Mouse (Mus musculus): ENCODE data around the gene Snx10. TPM values are rescaled to one million over a fixed set of nuclear protein-coding genes. Genes with fewer than 3 reads are reported as not detected.

The Snx10 gene
- polyA plus RNA-seq, 1 experiment from 2014 or later: 55.2 TPM

DNA sequence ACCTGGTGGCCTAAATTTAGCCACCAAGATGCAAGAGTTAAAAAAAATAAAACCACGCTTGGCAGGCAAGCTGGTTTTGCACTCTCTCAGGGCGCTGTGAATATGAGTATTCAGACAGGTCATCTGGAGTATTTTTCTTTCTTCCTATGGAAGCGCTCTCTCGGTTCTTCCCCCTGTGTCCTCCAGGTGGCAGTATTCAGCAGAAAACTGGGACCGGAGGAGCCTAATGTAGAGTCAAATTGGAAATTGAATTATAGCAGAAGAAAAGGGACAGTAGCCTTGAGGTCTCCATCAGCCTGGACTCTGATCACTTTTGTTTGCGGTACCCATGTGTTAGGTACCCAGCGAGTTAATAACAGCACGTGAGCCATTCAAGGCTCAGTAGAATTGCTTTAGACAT lies 62.3 kb downstream of the Snx10 start:
- no peak overlapping the region for H3K27ac ChIP-seq (replicated peaks; ENCODE audit: low read depth, low read length)

DNA sequence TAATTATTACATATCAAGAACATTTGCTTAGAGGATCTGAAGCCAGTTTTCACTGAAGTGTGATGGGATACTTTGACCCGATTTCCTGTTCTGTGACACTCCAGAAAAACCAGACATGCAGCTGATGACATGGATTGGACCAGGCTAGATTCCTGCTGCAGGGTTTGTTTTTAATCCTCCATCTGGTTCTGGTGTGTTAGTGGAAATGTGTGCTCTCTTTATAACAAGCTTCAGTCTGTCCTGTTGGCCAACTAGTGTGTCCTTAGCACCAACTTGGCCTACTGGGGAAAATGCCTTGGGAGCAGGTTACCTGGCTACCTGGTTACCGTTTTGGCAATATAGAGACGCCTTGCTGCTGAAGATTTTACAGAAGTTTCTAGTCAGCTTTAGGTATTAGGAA lies 63.6 kb downstream of the Snx10 start:
- H3K4me3 ChIP-seq (replicated peaks; ENCODE audit: low read depth, low read length): no peak overlapping the region
- H3K9ac ChIP-seq (replicated peaks; ENCODE audit: low read length): no peak overlapping the region
- ATAC-seq (ENCODE audit: low FRiP score, low TSS enrichment): no peak
- no peak for DNase-seq
- H3K27me3 ChIP-seq (ENCODE audit: control insufficient read depth, insufficient read depth, low read length): no peaks in the 10 kb centered on the region
- no peak overlapping the region for H3K4me2 ChIP-seq (ENCODE audit: low read length)
- 98% methylated on average over 3 of the region's 3 CpGs for WGBS
- peaks cover 3% of the 10 kb centered on the region; the same call in 1 of the 2 replicates for H3K36me3 ChIP-seq (ENCODE audit: control insufficient read depth, insufficient read depth, low read length)
- no peaks in the 10 kb centered on the region for H3K9me3 ChIP-seq (ENCODE audit: control insufficient read depth, low read length)
- H3K27ac ChIP-seq (replicated peaks; ENCODE audit: low read depth, low read length): no peak overlapping the region
- peaks cover 26% of the 10 kb centered on the region; the same call in 1 of the 2 replicates for H3K4me1 ChIP-seq (ENCODE audit: control insufficient read depth, insufficient read depth, low read length)

More for the DNA sequence above, 62.3 kb downstream of the Snx10 start:
- H3K4me1 ChIP-seq (ENCODE audit: control insufficient read depth, insufficient read depth, low read length): peaks cover 19% of the 10 kb centered on the region; the same call in 1 of the 2 replicates
- no peak overlapping the region for H3K4me3 ChIP-seq (replicated peaks; ENCODE audit: low read depth, low read length)
- 27% methylated on average over 8 of the region's 8 CpGs for WGBS
- H3K4me2 ChIP-seq (ENCODE audit: low read length): no peak overlapping the region
- ATAC-seq (ENCODE audit: low FRiP score, low TSS enrichment) (peak; percentile 63), DNase-seq (peak; percentile 92)
- no peaks in the 10 kb centered on the region for H3K9me3 ChIP-seq (ENCODE audit: control insufficient read depth, low read length)
- H3K27me3 ChIP-seq (ENCODE audit: control insufficient read depth, insufficient read depth, low read length): no peaks in the 10 kb centered on the region
- H3K36me3 ChIP-seq (ENCODE audit: control insufficient read depth, insufficient read depth, low read length): peaks cover 3% of the 10 kb centered on the region; the same call in 1 of the 2 replicates
- H3K9ac ChIP-seq (replicated peaks; ENCODE audit: low read length): no peak overlapping the region

DNA sequence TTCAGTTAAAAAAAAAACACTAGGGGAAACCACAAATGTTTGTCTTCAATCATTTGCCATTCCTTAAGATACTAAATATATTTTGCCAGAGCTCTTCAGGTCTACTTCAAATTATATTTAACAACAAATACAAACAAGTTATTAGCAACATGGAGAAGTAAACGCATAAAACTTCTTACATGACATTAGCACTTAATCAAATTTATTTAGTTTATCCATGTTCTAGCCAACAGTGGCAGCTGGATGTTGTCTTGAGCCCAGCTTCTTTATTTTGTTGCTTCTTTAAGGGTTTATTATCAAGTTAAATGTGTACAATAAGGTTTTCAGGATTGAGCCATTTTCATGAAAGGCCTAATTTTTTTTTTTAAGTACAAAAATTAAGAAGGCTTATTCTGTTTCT lies 67.6 kb downstream of the Snx10 start:
- 89% methylated on average over 1 of the region's 1 CpGs for WGBS
- DNase-seq (no peak), ATAC-seq (ENCODE audit: low FRiP score, low TSS enrichment) (no peak)
- Histone ChIP-seq H3K9me3 (ENCODE audit: control insufficient read depth, low read length) (no peaks in the 10 kb centered on the region), H3K27me3 (ENCODE audit: control insufficient read depth, insufficient read depth, low read length) (no peaks in the 10 kb centered on the region), H3K4me3 (replicated peaks; ENCODE audit: low read depth, low read length) (peak overlapping the region; percentile 39; the same call in 1 of the 2 replicates), H3K36me3 (ENCODE audit: control insufficient read depth, insufficient read depth, low read length) (no peaks in the 10 kb centered on the region), H3K27ac (replicated peaks; ENCODE audit: low read depth, low read length) (peak overlapping the region; percentile 99), H3K4me1 (ENCODE audit: control insufficient read depth, insufficient read depth, low read length) (peaks cover 54% of the 10 kb centered on the region), H3K4me2 (ENCODE audit: low read length) (peak overlapping the region; percentile 76), H3K9ac (replicated peaks; ENCODE audit: low read length) (peak overlapping the region; percentile 69; the same call in 1 of the 2 replicates)

DNA sequence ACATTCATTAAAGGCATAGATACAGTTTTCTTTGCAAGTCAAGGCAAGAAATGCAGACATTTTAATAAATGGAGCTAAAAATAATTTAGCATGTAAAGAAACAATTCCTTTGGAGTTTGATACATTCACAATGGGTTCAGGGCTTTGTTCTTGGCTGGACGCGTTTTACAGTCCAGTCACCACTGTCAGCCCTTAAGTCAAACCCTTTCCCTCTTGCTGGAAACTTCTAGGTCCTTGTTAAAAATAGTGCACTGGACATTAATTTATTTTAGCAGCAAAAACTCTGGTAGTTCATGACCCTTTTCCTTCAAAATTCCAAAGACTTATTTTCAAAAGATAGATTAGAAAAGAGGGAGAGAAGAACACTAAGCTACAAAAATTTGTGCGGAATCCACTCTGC lies 68.1 kb downstream of the Snx10 start:
- Histone ChIP-seq H3K27ac (replicated peaks; ENCODE audit: low read depth, low read length) (peak overlapping the region; percentile 99), H3K4me3 (replicated peaks; ENCODE audit: low read depth, low read length) (peak overlapping the region; percentile 39), H3K36me3 (ENCODE audit: control insufficient read depth, insufficient read depth, low read length) (no peaks in the 10 kb centered on the region), H3K9ac (replicated peaks; ENCODE audit: low read length) (peak overlapping the region; percentile 69), H3K4me1 (ENCODE audit: control insufficient read depth, insufficient read depth, low read length) (peaks cover 55% of the 10 kb centered on the region), H3K4me2 (ENCODE audit: low read length) (peak overlapping the region; percentile 76), H3K9me3 (ENCODE audit: control insufficient read depth, low read length) (no peaks in the 10 kb centered on the region), H3K27me3 (ENCODE audit: control insufficient read depth, insufficient read depth, low read length) (no peaks in the 10 kb centered on the region)
- DNase-seq (no peak), ATAC-seq (ENCODE audit: low FRiP score, low TSS enrichment) (no peak)
- WGBS: 3% methylated on average over 3 of the region's 3 CpGs

DNA sequence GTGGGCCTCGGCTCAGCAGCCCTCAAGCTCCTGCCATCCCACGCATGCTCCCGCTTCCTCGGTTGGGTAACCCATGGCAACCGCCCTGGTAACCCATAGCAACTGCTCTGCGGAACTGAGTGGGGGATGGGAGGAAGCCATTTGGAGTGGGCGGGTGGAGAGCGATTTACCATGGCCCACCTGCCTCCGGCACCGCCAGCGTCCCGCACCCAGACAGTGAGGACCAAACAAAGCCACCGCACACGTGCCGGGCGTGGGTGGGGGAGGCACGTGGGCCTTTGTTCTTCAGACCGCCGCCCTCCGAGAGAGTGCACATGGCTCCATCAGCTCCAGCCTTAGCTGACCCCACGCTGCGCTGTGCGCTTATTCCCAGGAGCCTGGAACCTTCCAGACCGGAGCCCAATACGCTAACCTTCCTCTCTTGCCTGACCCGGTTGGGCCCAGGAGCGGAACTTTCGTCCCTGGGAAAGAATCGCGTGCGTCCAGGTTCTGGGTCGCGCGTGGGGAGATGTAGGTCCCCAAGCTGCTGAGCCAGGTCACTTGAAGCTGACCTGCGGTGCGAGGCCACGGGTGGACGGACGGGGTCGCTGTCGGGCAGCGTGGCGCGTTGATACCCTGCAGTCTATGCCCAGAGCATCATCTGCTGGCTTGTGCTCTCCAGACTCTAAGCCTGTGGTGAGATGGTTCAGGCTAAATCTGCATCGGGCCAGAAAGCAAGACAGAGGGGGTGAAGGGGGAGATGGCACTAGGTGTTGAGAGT lies 68.8 kb downstream of the Snx10 start:
- Histone ChIP-seq H3K9me3 (ENCODE audit: control insufficient read depth, low read length) (no peaks in the 10 kb centered on the region), H3K27ac (replicated peaks; ENCODE audit: low read depth, low read length) (peak overlapping the region; percentile 99), H3K4me1 (ENCODE audit: control insufficient read depth, insufficient read depth, low read length) (peaks cover 59% of the 10 kb centered on the region), H3K4me2 (ENCODE audit: low read length) (peak overlapping the region; percentile 76), H3K9ac (replicated peaks; ENCODE audit: low read length) (peak overlapping the region; percentile 69), H3K27me3 (ENCODE audit: control insufficient read depth, insufficient read depth, low read length) (no peaks in the 10 kb centered on the region), H3K36me3 (ENCODE audit: control insufficient read depth, insufficient read depth, low read length) (no peaks in the 10 kb centered on the region), H3K4me3 (replicated peaks; ENCODE audit: low read depth, low read length) (peak overlapping the region; percentile 39)
- ATAC-seq (ENCODE audit: low FRiP score, low TSS enrichment) (peak; percentile 96), DNase-seq (peak; percentile 99)
- under 1% methylated on average over 45 of the region's 45 CpGs for WGBS

GRCm38 (mm10) chr6:51593446-51594035 lies 69.8 kb downstream of the Snx10 start:
- DNase-seq (peak; percentile 67), ATAC-seq (ENCODE audit: low FRiP score, low TSS enrichment) (no peak)
- no peaks in the 10 kb centered on the region for H3K36me3 ChIP-seq (ENCODE audit: control insufficient read depth, insufficient read depth, low read length)
- peak overlapping the region; percentile 76 for H3K4me2 ChIP-seq (ENCODE audit: low read length)
- H3K9ac ChIP-seq (replicated peaks; ENCODE audit: low read length): peak overlapping the region; percentile 69
- H3K4me3 ChIP-seq (replicated peaks; ENCODE audit: low read depth, low read length): peak overlapping the region; percentile 39; the same call in 1 of the 2 replicates
- no peaks in the 10 kb centered on the region for H3K9me3 ChIP-seq (ENCODE audit: control insufficient read depth, low read length)
- peak overlapping the region; percentile 99 for H3K27ac ChIP-seq (replicated peaks; ENCODE audit: low read depth, low read length)
- H3K4me1 ChIP-seq (ENCODE audit: control insufficient read depth, insufficient read depth, low read length): peaks cover 58% of the 10 kb centered on the region
- no peaks in the 10 kb centered on the region for H3K27me3 ChIP-seq (ENCODE audit: control insufficient read depth, insufficient read depth, low read length)
- 22% methylated on average over 10 of the region's 10 CpGs for whole genome bisulfite sequencing

- no peak overlapping the region for H3K4me2 ChIP-seq (ENCODE audit: low read length)
- no peak for DNase-seq
- H3K36me3 ChIP-seq (ENCODE audit: control insufficient read depth, insufficient read depth, low read length): no peaks in the 10 kb centered on the region
- H3K27ac ChIP-seq (replicated peaks; ENCODE audit: low read depth, low read length): peak overlapping the region; percentile 99
- no peaks in the 10 kb centered on the region for H3K9me3 ChIP-seq (ENCODE audit: control insufficient read depth, low read length)
- no peaks in the 10 kb centered on the region for H3K27me3 ChIP-seq (ENCODE audit: control insufficient read depth, insufficient read depth, low read length)
- no peak overlapping the region for H3K9ac ChIP-seq (replicated peaks; ENCODE audit: low read length)
- H3K4me3 ChIP-seq (replicated peaks; ENCODE audit: low read depth, low read length): no peak overlapping the region
- no peak for ATAC-seq (ENCODE audit: low FRiP score, low TSS enrichment)
- H3K4me1 ChIP-seq (ENCODE audit: control insufficient read depth, insufficient read depth, low read length): peaks cover 51% of the 10 kb centered on the region
- WGBS: 35% methylated on average over 4 of the region's 4 CpGs
These were observed 70.8 kb downstream of the Snx10 start for GRCm38 (mm10) chr6:51594516-51594915.

DNA sequence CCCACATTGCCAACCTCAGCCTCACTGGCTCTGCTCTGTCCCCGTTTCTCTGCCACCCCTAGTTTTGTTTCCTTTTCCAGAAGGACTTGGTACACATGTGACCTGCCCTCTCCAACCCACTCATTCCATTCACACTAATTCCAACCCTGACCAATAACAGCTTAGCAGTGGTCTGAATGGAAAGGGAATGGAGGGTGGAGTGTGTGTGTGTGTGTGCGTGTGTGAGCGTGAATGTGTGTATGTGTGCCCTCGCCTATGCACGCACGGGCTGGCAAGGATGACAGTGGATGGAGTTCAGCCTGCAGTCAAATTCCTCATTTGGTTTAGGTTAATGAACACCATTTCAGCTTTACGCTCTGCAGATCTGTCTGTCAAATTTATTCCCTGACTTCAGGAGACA lies 74.4 kb downstream of the Snx10 start:
- Histone ChIP-seq H3K4me2 (ENCODE audit: low read length) (no peak overlapping the region), H3K27me3 (ENCODE audit: control insufficient read depth, insufficient read depth, low read length) (no peaks in the 10 kb centered on the region), H3K4me1 (ENCODE audit: control insufficient read depth, insufficient read depth, low read length) (peaks cover 32% of the 10 kb centered on the region), H3K4me3 (replicated peaks; ENCODE audit: low read depth, low read length) (no peak overlapping the region), H3K27ac (replicated peaks; ENCODE audit: low read depth, low read length) (peak overlapping the region; percentile 42), H3K36me3 (ENCODE audit: control insufficient read depth, insufficient read depth, low read length) (no peaks in the 10 kb centered on the region), H3K9ac (replicated peaks; ENCODE audit: low read length) (no peak overlapping the region), H3K9me3 (ENCODE audit: control insufficient read depth, low read length) (no peaks in the 10 kb centered on the region)
- 65% methylated on average over 7 of the region's 7 CpGs for WGBS
- DNase-seq (no peak), ATAC-seq (ENCODE audit: low FRiP score, low TSS enrichment) (no peak)
